Mouse (Mus musculus): ENCODE measurements around the gene Phf2. TPM values are rescaled to one million over a fixed set of nuclear protein-coding genes. Genes with fewer than 3 reads are reported as not detected.

Gene Phf2
- polyA plus RNA-seq, 1 experiment from 2014 or later = 8.6 TPM

DNA sequence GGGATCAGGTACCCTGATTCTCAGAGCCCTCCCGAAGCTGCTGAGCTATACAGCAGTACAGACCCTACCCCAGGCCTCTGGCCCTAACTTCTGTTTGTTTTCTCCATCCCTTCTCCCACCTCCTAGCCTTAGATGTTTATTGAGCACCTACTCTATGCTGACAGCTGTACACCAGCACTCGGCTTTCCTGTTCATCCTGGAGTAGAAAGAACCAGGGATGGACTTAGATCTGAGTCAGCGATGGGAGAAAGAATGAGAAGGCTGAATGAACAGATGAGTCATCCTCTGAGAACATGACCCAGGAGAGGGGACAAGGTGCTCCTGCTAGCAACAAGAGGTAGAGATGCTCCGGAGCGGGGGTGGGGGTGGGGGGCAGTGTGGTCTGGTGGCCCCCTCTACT, 1.8 kb upstream of the Phf2 start:
- H3K4me1 ChIP-seq = peaks cover 35% of the 10 kb centered on the region
- no peak for ATAC-seq (ENCODE audit: insufficient number of reproducible peaks, low FRiP score, low TSS enrichment, low read depth)
- 78% methylated on average over 5 of the region's 5 CpGs for WGBS
- 0 out of 2 replicates have a peak, but pooled peaks cover 3% of the 10 kb centered on the region for H3K36me3 ChIP-seq
- H3K9me3 ChIP-seq (replicated peaks) = no peaks in the 10 kb centered on the region
- no peaks in the 10 kb centered on the region for H3K27me3 ChIP-seq
- 0 out of 2 replicates have a peak overlapping the region, but pooled peaks have one; percentile 8 for H3K27ac ChIP-seq (replicated peaks)
- no peak overlapping the region for H3K9ac ChIP-seq
- no peak overlapping the region for H3K4me2 ChIP-seq (replicated peaks)
- no peak overlapping the region for H3K4me3 ChIP-seq (replicated peaks)

DNA sequence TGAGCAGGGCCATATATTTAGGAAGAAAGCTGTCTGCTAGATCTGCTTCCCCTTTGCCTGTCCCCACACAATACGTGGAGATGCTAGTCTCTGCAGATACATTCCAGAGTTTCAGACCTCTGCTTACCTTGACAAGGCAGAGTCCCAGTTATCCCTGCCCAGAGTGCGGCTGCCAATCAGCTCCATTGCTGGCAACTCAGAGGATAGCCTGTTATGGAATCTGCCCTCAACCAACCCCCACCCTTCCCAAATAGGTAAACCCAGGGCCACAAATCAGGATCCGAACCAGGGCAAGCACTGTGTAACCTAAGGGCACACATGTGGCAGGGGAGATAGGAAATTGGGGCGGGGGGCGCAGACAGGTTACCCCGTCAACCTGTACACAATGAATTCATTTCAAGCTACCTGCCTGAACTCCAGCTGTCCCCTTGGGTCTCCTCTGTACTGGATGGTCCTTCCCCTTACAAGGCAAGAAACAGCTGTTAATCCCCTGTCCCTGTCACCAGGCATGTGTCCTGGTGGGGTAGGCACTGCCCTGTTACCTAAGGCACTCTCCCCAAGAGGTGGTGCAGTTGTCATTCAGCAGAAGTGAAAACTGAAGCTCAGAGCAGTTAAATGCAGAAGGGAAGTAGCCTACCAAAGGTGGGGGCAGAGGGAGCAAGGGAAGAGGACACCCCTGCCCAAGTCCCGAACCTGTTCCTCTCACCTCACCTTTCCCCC, 1.1 kb upstream of the Phf2 start:
- Histone ChIP-seq H3K4me3 (replicated peaks) (peak overlapping the region; percentile 84), H3K27ac (replicated peaks) (peak overlapping the region; percentile 90), H3K4me1 (peaks cover 38% of the 10 kb centered on the region), H3K27me3 (no peaks in the 10 kb centered on the region), H3K9me3 (replicated peaks) (no peaks in the 10 kb centered on the region), H3K4me2 (replicated peaks) (peak overlapping the region; percentile 79), H3K9ac (peak overlapping the region; percentile 97), H3K36me3 (0 out of 2 replicates have a peak, but pooled peaks cover 3% of the 10 kb centered on the region)
- ATAC-seq (ENCODE audit: insufficient number of reproducible peaks, low FRiP score, low TSS enrichment, low read depth) = no peak
- 55% methylated on average over 7 of the region's 7 CpGs for WGBS

DNA sequence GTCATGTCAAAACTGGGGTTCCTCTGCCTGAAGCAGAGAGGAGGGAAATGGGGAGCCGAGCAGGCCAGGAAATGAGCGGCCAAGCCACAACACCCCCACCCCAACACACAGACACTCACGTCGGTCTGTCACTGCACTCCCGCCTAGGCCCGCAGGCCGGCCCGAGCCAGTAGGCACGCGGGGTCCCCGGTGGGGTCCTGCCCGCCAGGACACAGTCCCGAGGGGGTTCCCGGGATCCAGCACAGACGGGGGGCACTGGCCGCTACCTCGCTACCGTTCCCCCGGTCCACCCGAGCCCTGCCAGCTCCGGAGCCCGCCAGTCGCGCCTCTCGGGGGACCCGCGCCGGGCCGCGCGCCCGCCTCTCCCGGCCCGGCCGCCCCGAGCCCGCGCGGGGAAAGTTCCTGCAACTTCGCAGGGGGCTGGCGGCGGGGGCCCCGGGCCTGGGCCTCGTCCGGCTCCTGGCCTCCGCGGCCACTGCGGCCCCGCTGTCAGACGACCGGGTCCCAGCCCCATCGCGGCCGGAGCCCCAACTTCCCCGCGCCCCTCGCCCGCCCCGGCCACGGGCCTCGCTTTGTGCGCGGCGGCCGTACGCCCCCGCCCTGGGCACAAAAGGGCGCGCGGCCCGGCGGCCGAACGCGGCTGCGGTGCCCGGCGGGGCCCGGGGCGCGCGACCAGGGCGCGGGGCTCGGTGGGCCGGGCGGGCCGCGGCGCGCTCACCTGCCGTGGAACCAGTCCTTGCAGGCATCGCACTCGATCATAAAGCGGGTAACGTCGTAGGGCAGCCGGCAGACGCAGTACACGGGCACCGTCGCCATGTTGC, 759 bp downstream of the Phf2 start:
- Histone ChIP-seq H3K9me3 (replicated peaks) (no peaks in the 10 kb centered on the region), H3K4me3 (replicated peaks) (peak overlapping the region; percentile 84), H3K27ac (replicated peaks) (peak overlapping the region; percentile 88), H3K27me3 (no peaks in the 10 kb centered on the region), H3K4me1 (peaks cover 40% of the 10 kb centered on the region), H3K36me3 (no peaks in the 10 kb centered on the region), H3K4me2 (replicated peaks) (peak overlapping the region; percentile 71), H3K9ac (peak overlapping the region; percentile 97)
- WGBS = under 1% methylated on average over 87 of the region's 102 CpGs
- peak; percentile 20; the same call in 1 of the 2 replicates for ATAC-seq (ENCODE audit: insufficient number of reproducible peaks, low FRiP score, low TSS enrichment, low read depth)

DNA sequence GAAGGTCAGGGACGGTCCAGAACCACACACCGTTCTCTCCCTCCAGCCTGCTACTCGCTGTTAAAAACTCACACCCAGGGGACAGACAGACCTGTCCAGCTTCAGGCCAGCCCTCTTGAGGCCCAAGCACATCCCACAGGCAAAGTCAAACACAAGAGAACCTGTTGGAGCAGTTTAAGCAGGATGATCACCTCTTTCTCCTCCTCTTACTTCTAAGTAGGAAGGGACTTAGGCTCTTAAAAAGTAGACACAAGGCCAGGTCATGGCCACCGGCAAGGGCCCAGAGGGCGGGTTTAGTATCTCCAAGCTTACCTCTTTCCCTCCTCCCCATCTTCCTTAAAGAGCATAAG, 1.3 kb downstream of the Phf2 start:
- H3K9ac ChIP-seq = peak overlapping the region; percentile 97
- H3K36me3 ChIP-seq = no peaks in the 10 kb centered on the region
- no peak for ATAC-seq (ENCODE audit: insufficient number of reproducible peaks, low FRiP score, low TSS enrichment, low read depth)
- peaks cover 43% of the 10 kb centered on the region for H3K4me1 ChIP-seq
- no peaks in the 10 kb centered on the region for H3K27me3 ChIP-seq
- WGBS = 7% methylated on average over 5 of the region's 5 CpGs
- no peaks in the 10 kb centered on the region for H3K9me3 ChIP-seq (replicated peaks)
- peak overlapping the region; percentile 84 for H3K4me3 ChIP-seq (replicated peaks)
- peak overlapping the region; percentile 71 for H3K4me2 ChIP-seq (replicated peaks)
- peak overlapping the region; percentile 88 for H3K27ac ChIP-seq (replicated peaks)

DNA sequence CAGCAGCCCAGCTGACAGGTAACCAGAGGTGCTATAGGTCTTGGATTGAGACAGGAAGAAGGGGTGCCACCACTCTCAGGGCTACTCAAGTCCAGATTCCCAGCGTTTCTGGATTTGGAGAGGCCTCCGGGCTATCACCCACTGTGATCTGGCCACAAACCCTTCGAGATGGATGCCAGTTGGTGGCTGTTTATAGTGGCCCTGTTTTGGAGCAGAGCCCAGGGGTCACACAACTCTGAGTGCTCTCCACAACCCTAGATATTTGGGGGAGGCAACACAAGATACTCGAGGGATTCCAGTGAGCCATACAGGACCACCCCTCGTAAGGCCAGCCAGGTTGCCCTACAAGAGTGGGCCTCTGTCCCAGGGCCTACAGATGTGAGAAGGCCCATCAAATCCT, 1.8 kb downstream of the Phf2 start:
- H3K4me3 ChIP-seq (replicated peaks) = peak overlapping the region; percentile 84
- ATAC-seq (ENCODE audit: insufficient number of reproducible peaks, low FRiP score, low TSS enrichment, low read depth) = no peak
- peak overlapping the region; percentile 71 for H3K4me2 ChIP-seq (replicated peaks)
- H3K4me1 ChIP-seq = peaks cover 48% of the 10 kb centered on the region
- H3K9ac ChIP-seq = peak overlapping the region; percentile 97
- no peaks in the 10 kb centered on the region for H3K27me3 ChIP-seq
- peak overlapping the region; percentile 88; the same call in 1 of the 2 replicates for H3K27ac ChIP-seq (replicated peaks)
- H3K36me3 ChIP-seq = no peaks in the 10 kb centered on the region
- WGBS = 22% methylated on average over 5 of the region's 5 CpGs
- no peaks in the 10 kb centered on the region for H3K9me3 ChIP-seq (replicated peaks)

DNA sequence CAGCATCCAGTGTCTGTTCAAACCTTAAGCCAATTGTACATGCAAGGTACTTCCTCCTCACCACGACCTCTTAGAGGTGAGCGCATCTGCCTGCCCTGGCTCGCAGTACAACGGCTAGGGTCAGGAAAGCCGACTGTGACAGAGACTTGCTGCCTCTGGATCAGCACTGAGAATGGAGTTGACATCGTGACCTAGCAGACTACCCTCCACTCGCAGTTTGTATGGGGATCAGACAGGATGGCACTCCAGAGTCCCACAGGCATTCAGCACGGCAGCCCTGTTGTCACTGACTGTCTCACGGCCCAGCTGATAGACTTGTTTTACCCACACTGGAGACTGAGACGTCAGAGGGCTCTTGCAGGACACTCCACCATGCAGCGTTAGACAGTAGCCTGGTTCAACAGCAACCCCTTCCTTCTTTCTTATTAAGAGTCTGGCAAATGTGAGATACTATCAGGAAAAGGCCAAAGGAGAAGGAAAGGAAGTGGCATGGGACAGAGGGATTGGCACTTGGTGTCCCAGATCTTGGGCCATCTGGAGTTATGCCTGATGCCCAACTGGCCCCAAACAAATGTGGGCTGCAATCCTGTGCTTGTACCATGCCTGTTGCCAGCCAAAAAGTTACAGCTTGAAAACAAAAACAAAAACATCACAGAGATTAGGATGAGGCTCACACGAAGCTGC, 6.1 kb downstream of the Phf2 start:
- Histone ChIP-seq H3K4me3 (replicated peaks) (no peak overlapping the region), H3K9me3 (replicated peaks) (no peaks in the 10 kb centered on the region), H3K4me2 (replicated peaks) (no peak overlapping the region), H3K27me3 (no peaks in the 10 kb centered on the region), H3K9ac (no peak overlapping the region), H3K27ac (replicated peaks) (no peak overlapping the region), H3K4me1 (peaks cover 51% of the 10 kb centered on the region), H3K36me3 (no peaks in the 10 kb centered on the region)
- ATAC-seq (ENCODE audit: insufficient number of reproducible peaks, low FRiP score, low TSS enrichment, low read depth) = no peak
- WGBS = 65% methylated on average over 12 of the region's 12 CpGs

DNA sequence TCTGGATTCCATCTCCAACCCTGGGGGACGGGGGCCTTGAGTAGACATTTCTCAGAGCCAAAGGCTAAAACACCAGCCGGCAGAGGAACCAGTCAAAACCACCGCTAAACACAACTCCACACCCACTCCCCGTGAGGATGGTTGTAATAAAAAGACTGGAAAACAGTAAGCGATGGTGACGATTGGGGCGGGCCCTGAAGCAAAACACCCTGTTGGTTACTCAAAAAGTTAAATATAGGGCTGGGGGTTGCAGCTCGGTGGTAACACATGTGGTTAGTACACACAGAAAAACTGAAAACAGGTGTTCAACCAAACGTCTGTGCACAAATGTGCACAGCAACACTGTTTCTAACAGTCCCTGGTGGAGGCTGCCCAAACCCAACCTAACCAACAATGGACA, 7.4 kb downstream of the Phf2 start:
- Histone ChIP-seq H3K27me3 (no peaks in the 10 kb centered on the region), H3K4me1 (peaks cover 50% of the 10 kb centered on the region), H3K9me3 (replicated peaks) (no peaks in the 10 kb centered on the region), H3K4me3 (replicated peaks) (no peak overlapping the region), H3K36me3 (no peaks in the 10 kb centered on the region), H3K4me2 (replicated peaks) (peak overlapping the region; percentile 8; the same call in 1 of the 2 replicates), H3K9ac (no peak overlapping the region), H3K27ac (replicated peaks) (peak overlapping the region; percentile 82)
- 0 out of 2 replicates have a peak, but pooled peaks have one; percentile 37 for ATAC-seq (ENCODE audit: insufficient number of reproducible peaks, low FRiP score, low TSS enrichment, low read depth)
- WGBS = 21% methylated on average over 9 of the region's 9 CpGs

DNA sequence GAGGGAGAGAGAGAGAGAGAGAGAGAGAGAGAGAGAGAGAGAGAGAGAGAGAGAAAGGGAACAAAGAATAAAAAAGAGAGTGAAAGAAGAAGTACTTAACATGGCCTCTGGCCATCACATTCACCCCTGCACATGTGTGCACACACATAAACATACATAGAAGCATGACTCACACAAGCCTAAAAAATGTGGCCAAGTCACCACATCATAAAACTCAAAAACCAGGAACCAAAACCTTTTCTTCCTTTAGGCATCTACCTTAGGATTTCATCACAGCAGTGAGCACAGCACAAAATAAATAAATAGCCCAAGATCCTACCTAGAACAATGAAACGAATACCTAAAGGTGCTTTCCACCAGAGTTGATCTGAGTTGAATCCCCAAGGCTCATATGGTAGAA, 9.0 kb downstream of the Phf2 start:
- H3K9me3 ChIP-seq (replicated peaks) = no peaks in the 10 kb centered on the region
- 93% methylated on average over 1 of the region's 1 CpGs for WGBS
- H3K36me3 ChIP-seq = no peaks in the 10 kb centered on the region
- H3K4me3 ChIP-seq (replicated peaks) = no peak overlapping the region
- H3K27me3 ChIP-seq = no peaks in the 10 kb centered on the region
- peaks cover 54% of the 10 kb centered on the region for H3K4me1 ChIP-seq
- H3K9ac ChIP-seq = no peak overlapping the region
- no peak overlapping the region for H3K4me2 ChIP-seq (replicated peaks)
- no peak for ATAC-seq (ENCODE audit: insufficient number of reproducible peaks, low FRiP score, low TSS enrichment, low read depth)
- H3K27ac ChIP-seq (replicated peaks) = no peak overlapping the region

DNA sequence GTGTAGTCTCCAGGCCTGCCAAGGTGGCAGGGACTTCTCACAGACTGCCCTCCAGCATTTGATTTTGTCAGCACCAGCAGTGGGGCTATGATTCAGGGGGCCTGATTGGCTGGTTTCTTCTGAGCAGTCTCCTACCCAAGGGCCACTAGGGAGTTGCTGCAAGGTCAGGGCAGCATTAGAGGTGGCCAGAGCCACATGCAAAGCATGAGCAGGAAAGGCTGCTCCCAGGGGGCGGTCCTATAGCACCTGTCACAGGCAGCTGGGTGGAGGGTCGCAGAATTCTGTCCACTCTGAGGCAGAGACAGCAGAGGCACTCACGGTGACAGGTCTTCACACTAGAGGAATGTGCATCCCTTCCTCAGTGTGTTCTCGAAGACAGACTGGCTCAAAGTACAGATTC, 12.1 kb downstream of the Phf2 start:
- no peaks in the 10 kb centered on the region for H3K36me3 ChIP-seq
- no peaks in the 10 kb centered on the region for H3K27me3 ChIP-seq
- H3K9me3 ChIP-seq (replicated peaks) = no peaks in the 10 kb centered on the region
- ATAC-seq (ENCODE audit: insufficient number of reproducible peaks, low FRiP score, low TSS enrichment, low read depth) = no peak
- no peak overlapping the region for H3K4me3 ChIP-seq (replicated peaks)
- peaks cover 70% of the 10 kb centered on the region for H3K4me1 ChIP-seq
- H3K27ac ChIP-seq (replicated peaks) = no peak overlapping the region
- WGBS = 61% methylated on average over 4 of the region's 4 CpGs
- H3K9ac ChIP-seq = no peak overlapping the region
- no peak overlapping the region for H3K4me2 ChIP-seq (replicated peaks)

DNA sequence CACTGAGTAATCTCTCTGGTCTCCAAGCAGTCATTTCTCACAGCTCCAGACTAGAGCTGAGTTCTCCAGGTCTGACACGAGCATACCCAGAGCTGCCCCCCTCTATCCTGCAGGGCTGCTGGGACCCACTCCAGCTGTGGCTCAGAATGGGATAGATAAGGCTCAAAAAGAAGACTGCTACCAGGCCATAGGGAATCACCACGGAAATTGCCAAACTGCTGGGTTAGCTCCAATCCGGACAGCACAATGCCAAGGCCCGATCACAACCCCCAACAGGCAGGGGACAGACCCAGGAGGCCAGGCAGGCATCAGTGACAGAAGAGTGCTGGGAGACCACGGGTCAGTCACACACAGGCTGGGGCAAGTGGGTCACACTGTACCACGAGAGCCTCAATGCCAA, 12.9 kb downstream of the Phf2 start:
- H3K9me3 ChIP-seq (replicated peaks) = no peaks in the 10 kb centered on the region
- peaks cover 70% of the 10 kb centered on the region for H3K4me1 ChIP-seq
- 58% methylated on average over 6 of the region's 6 CpGs for WGBS

More for the DNA sequence above, 12.9 kb downstream of the Phf2 start:
- no peak overlapping the region for H3K9ac ChIP-seq
- no peaks in the 10 kb centered on the region for H3K36me3 ChIP-seq
- no peak overlapping the region for H3K4me3 ChIP-seq (replicated peaks)
- no peaks in the 10 kb centered on the region for H3K27me3 ChIP-seq
- ATAC-seq (ENCODE audit: insufficient number of reproducible peaks, low FRiP score, low TSS enrichment, low read depth) = no peak
- no peak overlapping the region for H3K4me2 ChIP-seq (replicated peaks)
- 0 out of 2 replicates have a peak overlapping the region, but pooled peaks have one; percentile 12 for H3K27ac ChIP-seq (replicated peaks)
